Mouse (Mus musculus) spleen, adult 2 months (tissue): ENCODE data around the gene Sema4c. TPM values are rescaled to one million over a fixed set of nuclear protein-coding genes. Genes with fewer than 3 reads are reported as not detected.

Experiments
- DNase-seq, 2 experiments: peaks; one replicate each; pipeline versions ENCODE4 v3.0.0 to v3.0.0-alpha.2; 2012 to 2021; ENCODE audit warnings: low spot score in 2 of 2, low read depth in 1 of 2
- H3K27ac ChIP-seq: fragments of 200-500 bp; 2 replicates; pipeline ENCODE4 v1.5.1; 2012; ENCODE audit warnings: low read length, inconsistent platforms; ENCODE audit not compliant: insufficient read depth
- H3K27me3 ChIP-seq: fragments of 200-500 bp; 2 replicates; pipeline ENCODE4 v1.6.1; 2012; ENCODE audit warnings: mild to moderate bottlenecking, moderate library complexity, low read length, inconsistent platforms; ENCODE audit not compliant: control insufficient read depth, insufficient read depth
- H3K36me3 ChIP-seq: fragments of 200-500 bp; 2 replicates; pipeline ENCODE4 v1.6.1; 2012; ENCODE audit warnings: mild to moderate bottlenecking, low read length, inconsistent platforms; ENCODE audit not compliant: control insufficient read depth, insufficient read depth
- H3K4me1 ChIP-seq: fragments of 200-500 bp; 2 replicates; pipeline ENCODE4 v1.6.1; 2011; ENCODE audit warnings: inconsistent platforms; ENCODE audit not compliant: control insufficient read depth, insufficient read depth, insufficient read length
- H3K4me3 ChIP-seq: fragments of 200-500 bp; 2 replicates; pipeline ENCODE4 v1.5.1; 2011; ENCODE audit warnings: mild to moderate bottlenecking, inconsistent platforms; ENCODE audit not compliant: insufficient read depth, insufficient read length; ENCODE audit errors: extremely low read depth
- CTCF ChIP-seq: fragments of 200-500 bp; IDR thresholded peaks from 2 replicates; pipeline ENCODE4 v1.5.1; 2011; ENCODE audit warnings: mild to moderate bottlenecking, inconsistent platforms; ENCODE audit not compliant: insufficient read depth, insufficient read length, insufficient replicate concordance; ENCODE audit errors: extremely low read depth
- POLR2A ChIP-seq: fragments of 200-500 bp; IDR thresholded peaks from 2 replicates; pipeline ENCODE4 v1.6.1; 2011; ENCODE audit warnings: low read depth, low read length, inconsistent platforms
- WGBS: fragments of 180-500 bp; shearing (Covaris S2); methylation state at CpG from one replicate; pipeline ENCODE4 v1.1.7; 2018; 5-methylcytosine and 5-hydroxymethylcytosine counted together
- polyA plus RNA-seq: library from polyadenylated mRNA; depleted of rRNA; stranded (reverse); fragments of >200 nt; gene quantifications from 2 replicates; pipeline ENCODE4 v1.2.3, GENCODE M21; 2012

Sema4c gene
- polyA plus RNA-seq, 1 experiment = 9.5 TPM

DNA sequence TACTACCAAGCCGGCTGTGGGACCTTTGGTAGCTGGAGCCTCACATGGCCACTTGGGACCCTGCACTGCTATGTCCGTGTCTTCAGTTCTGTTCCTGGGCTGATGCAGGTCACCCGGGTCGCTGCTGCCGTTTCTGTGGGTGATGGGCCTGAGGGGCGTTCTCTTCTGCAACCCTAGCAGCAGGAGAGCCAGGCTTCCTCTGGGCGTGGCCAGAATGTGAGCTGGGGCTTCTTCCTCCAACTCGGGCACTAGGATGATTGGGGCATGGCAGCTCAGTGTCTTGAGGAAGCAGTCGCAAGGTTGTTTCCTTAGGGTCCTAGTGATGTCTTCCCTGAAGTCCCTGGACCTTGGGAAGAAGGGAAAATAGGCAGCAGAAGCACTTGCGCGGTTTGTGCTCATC is 38.5 kb downstream of the Sema4c start:
- no peak for DNase-seq
- Histone ChIP-seq H3K4me3 (no peak overlapping the region), H3K27ac (no peak overlapping the region), H3K27me3 (no peaks in the 10 kb centered on the region), H3K4me1 (no peaks in the 10 kb centered on the region), H3K36me3 (peaks cover 35% of the 10 kb centered on the region)
- TF ChIP-seq CTCF (no peak), POLR2A (no peak)
- WGBS = 83% methylated on average over 11 of the region's 11 CpGs

DNA sequence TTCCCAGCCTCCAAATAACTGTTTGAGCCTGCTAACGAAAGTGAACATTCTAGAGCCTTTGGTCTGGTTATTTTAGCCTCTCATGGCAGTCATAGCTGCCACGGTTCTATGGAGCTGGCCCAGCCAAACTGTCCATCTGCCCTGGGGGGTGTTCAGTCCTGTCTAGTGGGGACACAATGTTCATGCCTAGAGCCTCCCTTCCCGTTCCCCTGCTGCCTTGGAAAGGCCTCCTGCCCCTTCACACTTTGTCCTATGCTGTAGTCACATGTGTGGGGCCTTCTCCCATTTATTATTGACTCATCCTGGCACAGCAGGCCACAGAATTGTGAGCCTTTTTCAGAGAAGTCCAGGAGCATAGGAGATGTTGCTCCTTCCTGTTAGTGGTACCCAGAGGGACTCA is 39.9 kb downstream of the Sema4c start:
- Histone ChIP-seq H3K36me3 (peaks cover 30% of the 10 kb centered on the region), H3K4me3 (no peak overlapping the region), H3K4me1 (no peaks in the 10 kb centered on the region), H3K27ac (no peak overlapping the region), H3K27me3 (no peaks in the 10 kb centered on the region)
- TF ChIP-seq CTCF (no peak), POLR2A (no peak)
- WGBS = 93% methylated on average over 3 of the region's 3 CpGs
- no peak for DNase-seq

GRCm38 (mm10) chr1:36513718-36514117 is 44.4 kb downstream of the Sema4c start:
- Histone ChIP-seq H3K27me3 (no peaks in the 10 kb centered on the region), H3K4me1 (peaks cover 6% of the 10 kb centered on the region), H3K36me3 (peaks cover 1% of the 10 kb centered on the region; the same call in 1 of the 2 replicates), H3K4me3 (no peak overlapping the region), H3K27ac (no peak overlapping the region)
- no peak for DNase-seq
- WGBS = 91% methylated on average over 2 of the region's 2 CpGs
- TF ChIP-seq CTCF = no peak
- no peak for TF ChIP-seq POLR2A

DNA sequence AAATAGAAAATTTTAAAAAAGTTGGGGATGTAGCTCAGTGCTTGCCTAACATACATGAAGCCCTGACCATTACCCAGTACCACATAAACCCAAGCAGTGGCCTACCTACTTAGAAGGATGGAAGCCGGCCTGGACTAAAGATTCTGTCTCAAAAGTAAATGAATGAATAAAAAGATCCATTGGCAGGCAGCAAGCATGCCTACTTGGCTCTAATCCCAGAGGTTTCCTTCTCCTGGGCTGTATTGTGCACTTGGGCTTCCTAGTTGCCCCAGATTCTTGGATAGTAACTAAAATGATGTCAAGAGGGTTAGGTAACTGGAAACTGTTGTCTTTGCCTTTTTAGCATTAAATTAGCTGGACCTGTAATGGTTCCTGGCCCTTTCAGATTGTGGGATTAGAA is 44.8 kb downstream of the Sema4c start:
- Histone ChIP-seq H3K36me3 (no peaks in the 10 kb centered on the region), H3K27ac (no peak overlapping the region), H3K4me3 (0 out of 2 replicates have a peak overlapping the region, but pooled peaks have one; percentile 89), H3K4me1 (peaks cover 6% of the 10 kb centered on the region), H3K27me3 (no peaks in the 10 kb centered on the region)
- WGBS = 45% methylated on average over 1 of the region's 1 CpGs
- DNase-seq = no peak
- TF ChIP-seq POLR2A (no peak), CTCF (no peak)

DNA sequence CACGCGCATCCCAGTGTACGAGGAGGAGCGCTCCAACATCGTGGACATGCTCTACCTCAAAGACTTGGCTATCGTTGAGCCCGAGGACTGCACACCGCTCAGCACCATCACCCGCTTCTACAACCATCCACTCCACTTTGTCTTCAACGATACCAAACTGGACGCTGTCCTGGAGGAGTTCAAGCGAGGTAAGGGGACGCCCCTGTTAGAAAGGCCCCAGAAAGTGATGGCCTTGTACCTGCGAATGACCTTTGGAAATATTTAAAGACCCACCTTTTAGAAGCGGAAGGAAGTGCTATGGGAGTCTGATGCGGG is 45.2 kb downstream of the Sema4c start:
- H3K27ac ChIP-seq = no peak overlapping the region
- H3K27me3 ChIP-seq = no peaks in the 10 kb centered on the region
- H3K36me3 ChIP-seq = no peaks in the 10 kb centered on the region
- TF ChIP-seq CTCF (no peak), POLR2A (no peak)
- peaks cover 6% of the 10 kb centered on the region for H3K4me1 ChIP-seq
- 7% methylated on average over 16 of the region's 16 CpGs for WGBS
- H3K4me3 ChIP-seq = peak overlapping the region; percentile 89
- DNase-seq = no peak

DNA sequence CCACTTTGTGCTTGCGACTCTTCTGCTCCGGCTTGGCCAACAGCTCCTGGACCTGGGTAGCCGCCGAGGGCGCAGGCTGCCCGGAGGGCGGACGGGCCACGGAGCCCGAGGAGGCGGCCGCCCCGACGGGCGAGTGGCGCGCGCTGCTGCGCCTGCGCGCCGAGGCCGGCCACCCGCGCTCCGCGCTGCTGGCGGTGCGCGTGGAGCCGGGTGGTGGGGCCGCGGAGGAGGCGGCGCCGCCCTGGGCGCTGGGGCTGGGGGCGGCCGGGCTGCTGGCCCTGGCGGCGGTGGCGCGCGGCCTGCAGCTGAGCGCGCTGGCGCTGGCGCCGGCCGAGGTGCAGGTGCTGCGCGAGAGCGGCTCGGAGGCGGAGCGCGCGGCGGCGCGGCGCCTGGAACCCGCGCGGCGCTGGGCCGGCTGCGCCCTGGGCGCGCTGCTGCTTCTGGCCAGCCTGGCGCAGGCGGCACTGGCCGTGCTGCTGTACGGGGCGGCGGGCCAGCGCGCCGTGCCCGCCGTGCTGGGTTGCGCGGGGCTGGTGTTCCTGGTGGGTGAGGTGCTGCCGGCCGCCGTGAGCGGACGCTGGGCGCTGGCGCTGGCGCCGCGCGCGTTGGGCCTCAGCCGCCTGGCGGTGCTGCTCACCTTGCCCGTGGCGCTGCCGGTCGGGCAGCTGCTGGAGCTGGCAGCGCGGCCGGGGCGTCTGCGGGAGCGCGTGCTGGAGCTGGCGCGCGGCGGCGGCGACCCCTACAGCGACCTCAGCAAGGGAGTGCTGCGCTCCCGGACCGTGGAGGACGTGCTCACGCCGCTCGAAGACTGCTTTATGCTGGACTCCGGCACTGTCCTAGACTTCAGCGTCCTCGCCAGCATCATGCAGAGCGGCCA is 45.8 kb downstream of the Sema4c start:
- H3K4me1 ChIP-seq = peaks cover 6% of the 10 kb centered on the region
- H3K36me3 ChIP-seq = no peaks in the 10 kb centered on the region
- H3K4me3 ChIP-seq = peak overlapping the region; percentile 89
- H3K27ac ChIP-seq = peak overlapping the region; percentile 95
- no peaks in the 10 kb centered on the region for H3K27me3 ChIP-seq
- DNase-seq = peak; percentile 15 to 41
- 6% methylated on average over 109 of the region's 126 CpGs for WGBS
- TF ChIP-seq POLR2A (no peak), CTCF (no peak)
